Mouse (Mus musculus): ENCODE measurements around the gene Krt79.

Gene Krt79

DNA sequence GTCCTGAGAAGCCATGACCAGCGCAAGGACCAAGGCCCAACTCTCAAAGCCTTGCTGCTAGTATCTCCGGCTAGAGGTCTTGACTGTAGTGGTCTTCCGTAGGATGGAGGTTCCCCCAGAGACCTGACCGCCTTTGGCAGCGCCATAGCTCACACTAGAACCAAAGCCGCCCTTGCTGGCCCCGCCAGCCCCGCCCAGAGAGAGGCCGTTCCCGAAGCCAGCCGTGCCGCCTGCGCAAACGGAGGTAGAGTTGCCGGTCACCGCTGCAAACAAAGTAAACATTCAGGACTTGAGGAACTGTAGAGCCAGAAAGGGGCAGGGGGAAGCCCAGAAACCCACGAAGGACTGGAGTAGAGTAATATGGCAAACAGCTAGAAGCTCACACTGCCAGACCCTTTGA lies 10.5 kb downstream of the Krt79 start:
- no peak for DNase-seq (ENCODE audit: low spot score)

DNA sequence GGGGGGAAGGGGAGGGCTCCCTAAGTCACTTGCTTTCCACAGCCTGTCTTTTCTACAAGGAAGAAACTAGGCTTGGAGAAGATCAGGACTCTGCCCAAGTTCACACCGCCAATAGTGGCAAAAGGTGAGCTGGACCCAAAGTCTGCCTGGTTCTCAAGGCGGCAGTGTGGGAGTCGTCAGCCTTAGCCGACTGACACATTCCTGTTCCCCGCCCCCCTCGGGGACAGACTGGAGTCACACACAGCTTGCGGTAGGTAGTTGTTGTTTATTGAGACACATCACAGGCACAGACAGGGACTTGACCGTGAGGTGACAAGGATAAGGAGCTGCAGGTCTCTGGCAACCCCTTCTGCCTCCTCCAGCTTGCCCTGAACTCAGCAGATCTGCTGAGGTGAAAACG lies 11.0 kb downstream of the Krt79 start:
- DNase-seq (ENCODE audit: low spot score), result no peak

DNA sequence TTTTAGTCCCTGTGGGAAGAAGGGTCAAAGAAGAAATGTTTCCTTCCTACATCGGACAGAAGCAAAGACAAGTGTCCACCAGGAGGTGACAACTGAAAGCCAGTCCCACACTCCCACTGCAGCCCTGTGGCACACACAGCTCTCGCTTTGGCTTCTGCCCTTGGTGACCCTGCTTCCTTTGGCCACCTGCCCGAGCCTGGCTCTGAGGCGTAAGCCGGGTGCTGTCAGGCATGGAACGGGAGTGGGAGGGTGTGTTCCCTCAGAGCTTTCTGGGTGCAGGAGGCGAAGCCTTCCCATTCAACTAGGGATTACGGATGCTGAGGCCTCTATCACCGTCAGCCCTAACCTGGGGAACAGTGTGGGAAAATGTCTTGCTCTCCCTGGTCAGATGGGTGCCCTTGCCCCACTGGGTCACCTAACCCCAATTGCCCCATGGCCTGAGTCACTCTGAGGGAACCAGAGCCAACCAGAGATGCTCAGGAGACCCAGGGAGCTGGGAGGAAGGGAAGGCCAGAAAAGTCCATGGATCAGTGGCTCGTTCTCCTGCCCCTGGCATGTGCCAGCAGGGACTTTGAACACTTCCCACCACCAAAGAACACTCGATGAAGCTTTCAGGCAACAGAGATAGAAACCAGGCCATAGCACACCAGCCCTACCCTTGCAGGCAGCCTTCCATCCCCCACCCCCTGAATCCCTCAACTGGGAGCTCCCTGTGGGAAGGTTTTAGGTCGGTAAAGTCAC lies 12.6 kb downstream of the Krt79 start:
- no peak for DNase-seq (ENCODE audit: low spot score)

DNA sequence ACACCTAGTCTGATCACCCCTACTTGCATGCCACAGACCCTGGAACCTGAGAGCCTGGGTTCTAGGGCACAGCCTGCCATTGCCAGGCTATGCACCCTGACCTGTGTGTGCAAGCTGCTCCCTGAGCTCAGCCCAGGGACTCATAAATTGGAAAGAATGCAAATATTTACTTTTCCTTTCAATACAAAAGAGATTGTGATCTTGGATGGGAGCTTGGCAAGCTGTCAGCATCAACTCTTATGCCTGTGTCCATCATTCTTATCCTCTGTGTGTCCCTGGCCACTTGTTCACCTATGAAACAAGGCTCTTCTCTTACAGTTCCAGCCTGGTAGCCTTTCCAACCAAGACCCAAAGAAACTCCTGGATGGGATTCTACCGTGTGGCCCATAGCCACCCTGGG lies 15.1 kb downstream of the Krt79 start:
- DNase-seq (ENCODE audit: low spot score), result no peak

DNA sequence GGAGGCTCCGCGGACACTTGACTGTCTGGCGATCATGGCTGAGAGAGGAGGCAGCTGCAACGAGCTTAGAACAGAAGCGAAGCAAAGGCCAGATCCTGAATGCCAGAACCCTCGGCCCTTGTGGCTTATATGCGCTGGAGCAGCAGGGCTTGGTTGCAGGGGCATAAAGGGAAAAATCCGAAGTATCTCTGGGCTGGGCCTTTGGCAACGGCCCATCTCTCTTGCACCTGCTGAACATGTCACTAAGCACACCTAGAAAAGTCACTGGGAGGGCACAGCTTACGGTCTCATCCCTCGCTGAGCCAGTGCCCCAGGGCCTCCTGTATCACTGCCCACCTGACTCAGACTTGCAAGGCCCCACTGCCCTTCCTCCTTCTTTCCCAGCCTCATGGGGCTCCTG lies 15.5 kb downstream of the Krt79 start, which contains the start of gene Krt4:
TSS of gene Krt4 (minus strand) at position 101 of the 400 bp plus-strand sequence.
- no peak for DNase-seq (ENCODE audit: low spot score)

DNA sequence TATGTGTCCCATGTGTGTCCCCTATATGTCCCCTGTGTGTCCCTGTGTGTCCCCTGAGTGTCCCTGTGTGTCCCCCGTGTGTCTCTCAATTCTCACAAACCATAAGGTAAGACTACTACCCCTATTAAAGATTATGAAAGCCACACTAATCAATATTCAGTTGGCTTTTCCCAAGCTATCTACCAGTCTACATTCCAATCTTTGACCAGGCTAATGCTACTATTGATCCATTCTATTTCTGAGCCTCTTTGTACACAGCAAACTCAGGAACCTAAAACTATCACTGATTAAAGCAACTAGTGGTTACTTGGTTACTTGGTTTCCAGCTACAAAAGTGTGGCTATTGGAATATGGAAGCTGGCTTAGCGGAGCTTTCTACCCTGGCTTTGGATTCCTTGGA lies 17.8 kb downstream of the Krt79 start:
- DNase-seq (ENCODE audit: low spot score), result no peak

DNA sequence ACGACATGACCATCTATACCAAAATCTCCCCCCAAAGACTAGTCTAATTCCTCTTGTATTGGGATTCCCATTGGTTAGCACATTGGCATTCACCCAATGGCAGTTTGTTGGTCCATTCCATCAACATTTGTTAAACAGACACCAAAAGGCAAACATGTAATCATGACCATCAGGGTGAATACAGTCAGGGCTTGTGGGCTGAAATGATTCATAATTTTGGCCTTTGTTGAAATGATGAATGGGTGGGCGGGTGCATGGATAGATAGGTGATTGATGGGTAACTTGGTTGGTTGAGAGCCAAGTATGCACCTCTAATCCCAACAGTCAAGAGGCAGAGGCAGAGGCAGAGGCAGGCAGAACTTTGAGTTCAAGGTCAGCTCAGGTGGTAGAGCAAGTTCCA lies 24.1 kb downstream of the Krt79 start:
- no peak for DNase-seq (ENCODE audit: low spot score)

DNA sequence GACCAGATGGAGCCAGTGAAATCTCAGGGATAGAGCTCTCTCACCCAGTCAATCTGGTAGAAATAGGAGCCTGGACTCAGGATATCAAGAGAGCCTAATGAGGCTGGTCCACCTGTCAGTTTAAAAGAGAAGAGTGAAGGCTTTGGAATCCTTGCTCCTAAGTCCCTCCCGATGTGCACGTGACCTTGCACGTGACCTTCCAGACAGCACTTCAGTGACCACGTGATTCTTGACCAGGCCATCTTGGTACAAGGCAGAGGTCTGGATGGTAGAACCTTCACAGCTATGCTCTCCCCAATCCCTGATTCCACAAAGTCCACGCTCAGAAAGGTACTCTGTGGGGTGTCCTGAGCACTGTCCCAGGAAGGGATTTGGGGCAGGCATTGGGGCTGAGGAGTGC lies 35.3 kb downstream of the Krt79 start:
- DNase-seq (ENCODE audit: low spot score), result no peak

DNA sequence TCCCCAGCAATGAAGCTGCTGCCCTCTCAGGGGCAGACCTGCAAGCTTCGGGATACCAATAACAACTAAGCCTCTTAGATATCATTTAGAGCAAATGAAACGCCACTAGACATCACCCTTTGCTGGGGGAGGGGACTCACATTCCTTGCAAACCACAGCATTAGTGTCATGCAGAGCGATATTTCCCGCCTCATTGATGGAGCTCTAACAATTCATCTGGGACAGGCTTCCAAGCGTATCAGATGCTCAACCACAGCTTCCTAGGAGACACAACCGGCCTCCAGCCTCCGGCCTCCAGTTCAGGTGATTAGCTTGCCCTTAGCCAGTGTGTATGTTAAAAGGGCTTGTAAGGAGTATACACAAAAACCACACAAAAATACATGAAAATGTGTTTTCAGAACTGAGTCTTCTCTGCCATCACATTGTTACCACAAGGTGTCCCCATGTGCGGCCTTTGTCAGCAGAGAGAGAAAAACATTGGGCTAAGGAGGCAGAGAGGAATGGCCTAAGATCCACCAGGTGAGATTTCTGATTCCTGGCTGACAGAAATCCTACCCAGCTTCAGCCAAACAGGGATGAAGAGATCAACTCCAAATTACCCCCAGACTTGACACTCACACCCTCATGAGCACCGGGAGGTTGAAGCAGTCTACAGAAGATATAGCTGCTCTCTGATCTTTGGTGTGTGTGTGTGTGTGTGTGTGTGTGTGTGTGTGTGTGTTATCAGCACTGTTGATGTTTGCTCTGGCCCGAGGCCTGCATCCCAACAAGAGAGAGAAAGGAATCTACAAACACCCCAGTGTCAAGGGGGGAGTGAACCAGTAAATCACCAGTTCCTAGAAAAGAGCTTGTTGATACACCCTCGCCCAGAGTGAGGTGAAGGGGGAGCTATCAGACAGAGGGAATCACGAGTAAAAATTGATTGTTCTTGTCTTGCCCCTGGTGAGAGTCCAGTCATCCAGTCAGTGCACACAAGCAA lies 37.7 kb downstream of the Krt79 start:
- DNase-seq (ENCODE audit: low spot score), result no peak

DNA sequence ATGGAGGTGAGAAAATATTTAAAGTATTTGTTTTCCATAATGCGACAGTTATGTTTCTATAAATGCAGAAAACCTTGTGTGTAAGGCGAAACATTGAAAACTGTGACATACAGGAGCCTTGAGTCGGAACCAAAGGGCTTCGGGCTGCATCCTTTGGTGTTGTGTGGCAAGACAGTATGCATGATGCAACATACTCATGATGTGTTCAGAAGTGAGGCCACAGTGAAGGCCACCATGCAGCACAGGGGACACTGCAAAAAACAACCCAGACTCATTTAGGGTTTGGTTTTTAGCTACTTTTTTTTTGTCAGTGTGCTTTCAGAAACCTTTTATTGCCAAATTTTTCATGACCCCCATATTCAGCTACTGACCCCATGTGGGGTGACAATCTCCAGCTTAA lies 44.9 kb downstream of the Krt79 start:
- no peak for DNase-seq (ENCODE audit: low spot score)

DNA sequence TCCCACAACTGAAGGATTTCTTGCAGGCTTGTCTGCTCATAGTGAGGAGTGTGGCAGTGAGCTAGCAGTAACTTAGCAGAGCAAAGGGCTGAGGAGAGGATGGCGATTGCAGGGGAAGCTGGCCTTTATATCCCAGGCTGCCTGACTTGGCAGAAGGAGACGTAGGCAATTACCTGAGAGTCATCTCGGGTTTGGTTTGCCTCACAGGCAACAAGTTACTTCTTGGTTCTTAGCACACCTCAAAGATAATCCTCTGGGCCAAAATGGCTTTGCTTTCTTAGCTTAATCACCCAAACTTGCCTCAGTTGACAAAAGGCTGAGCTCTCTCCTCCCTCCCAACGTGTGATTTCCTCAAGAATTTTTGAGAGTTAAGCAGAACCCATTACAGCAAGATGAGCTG lies 47.3 kb downstream of the Krt79 start, which contains the start of gene Krt76:
TSS of gene Krt76 (minus strand) at position 101 of the 400 bp plus-strand sequence.
- no peak for DNase-seq (ENCODE audit: low spot score)

DNA sequence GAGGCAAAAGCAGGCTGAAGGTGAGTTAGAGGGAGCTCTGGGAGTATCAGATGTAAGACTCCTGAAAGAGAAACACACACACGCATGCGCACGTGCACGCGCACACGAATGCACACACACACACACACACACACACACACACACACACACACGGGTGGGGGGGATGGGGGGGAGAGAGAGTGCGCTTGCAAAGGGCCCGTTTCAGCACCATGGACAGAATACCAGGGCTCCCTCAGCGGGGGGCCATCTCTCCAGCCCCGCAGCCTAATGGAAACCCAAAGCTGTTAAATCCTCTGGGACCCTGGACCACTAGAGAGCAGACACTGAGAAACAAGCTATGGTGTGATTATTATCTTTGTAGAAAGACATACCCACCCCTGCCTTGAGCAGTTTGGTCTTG lies 60.3 kb downstream of the Krt79 start:
- no peak for DNase-seq (ENCODE audit: low spot score)

Measured in layer of hippocampus, adult 9-10 months (tissue).